Mouse (Mus musculus): ENCODE results near the gene Glrx.
"Not testable (repeated sequence)": the region's sequence is repeated elsewhere in the genome, so short reads cannot be mapped to it uniquely, and the experiment has no call there.

Gene Glrx

GRCm38 (mm10) chr13:75833499-75833898 is 6.2 kb upstream of the Glrx start:
- DNase-seq (ENCODE audit: extremely low spot score, low spot score): no peak

GRCm38 (mm10) chr13:75835461-75835860 is 4.2 kb upstream of the Glrx start:
- no peak for DNase-seq (ENCODE audit: extremely low spot score, low spot score)

- no peak for DNase-seq (ENCODE audit: extremely low spot score, low spot score)
These were observed 1.2 kb upstream of the Glrx start for GRCm38 (mm10) chr13:75838506-75838905.

DNA sequence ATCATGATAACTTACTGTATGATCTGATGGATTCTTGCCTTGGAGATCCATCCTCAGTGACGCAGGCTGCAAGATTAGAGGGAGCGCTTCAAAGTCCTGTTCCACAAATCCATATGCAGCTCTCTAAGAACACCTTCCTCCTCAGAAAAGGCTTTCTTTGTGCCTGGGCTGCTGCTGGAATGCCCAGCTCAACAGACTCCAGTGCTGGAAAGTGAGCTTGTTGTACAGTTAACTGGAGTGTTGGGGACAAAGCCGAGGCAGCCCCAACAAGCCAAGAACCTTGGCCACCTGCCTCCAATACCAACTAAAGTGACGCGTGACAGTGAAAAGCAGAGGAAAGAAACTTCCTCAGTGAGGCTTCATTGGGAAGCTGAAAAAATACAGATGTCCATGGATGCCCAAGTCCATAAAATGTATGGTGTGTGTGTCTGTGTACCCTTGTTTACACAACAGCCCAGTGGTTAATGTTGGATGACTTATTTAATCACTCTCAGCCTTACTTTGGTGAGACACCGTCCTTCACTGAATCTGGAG is 1.2 kb downstream of the Glrx start:
- DNase-seq (ENCODE audit: extremely low spot score, low spot score): no peak

DNA sequence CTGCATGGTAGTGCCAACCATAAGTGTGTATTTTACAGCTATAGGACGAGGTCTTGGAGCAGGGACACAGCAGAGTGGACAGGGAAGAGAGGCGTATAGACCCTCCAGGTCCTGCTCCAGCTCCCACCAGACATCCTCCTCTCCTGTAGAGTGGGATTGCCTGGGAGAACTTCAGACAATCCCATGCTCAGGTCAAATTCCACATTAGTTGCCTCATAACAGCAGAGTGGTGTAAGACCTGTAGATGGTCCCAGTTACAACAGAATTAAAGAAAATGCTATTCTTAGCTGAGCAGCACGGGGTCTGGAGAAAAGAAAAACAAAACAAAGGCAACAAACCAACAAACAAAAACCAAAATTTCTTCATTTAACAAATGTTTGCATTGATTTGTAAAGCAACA is 2.3 kb downstream of the Glrx start:
- no peak for DNase-seq (ENCODE audit: extremely low spot score, low spot score)

DNA sequence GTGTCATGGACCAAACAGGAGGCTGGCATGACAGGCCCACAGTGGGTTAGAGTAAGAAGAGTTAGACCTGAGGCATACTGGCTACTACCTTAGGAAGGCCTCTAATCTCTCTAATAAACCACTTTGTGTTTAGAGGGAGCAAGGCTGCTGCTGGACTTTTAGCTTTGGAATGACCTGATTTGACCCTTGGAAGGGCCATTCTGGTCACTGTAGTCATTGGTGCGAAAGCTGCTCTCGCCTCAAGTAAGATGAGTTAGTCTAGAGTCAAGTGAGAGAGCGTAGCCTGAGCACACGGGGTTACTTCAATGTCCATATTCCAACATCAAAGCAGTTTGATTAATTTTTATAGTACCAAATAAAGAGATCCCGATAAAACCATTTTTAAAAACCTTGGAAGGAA is 3.7 kb downstream of the Glrx start:
- DNase-seq (ENCODE audit: extremely low spot score, low spot score): no peak

- no peak for DNase-seq (ENCODE audit: extremely low spot score, low spot score)
These were observed 4.5 kb downstream of the Glrx start for GRCm38 (mm10) chr13:75843993-75844683.

DNA sequence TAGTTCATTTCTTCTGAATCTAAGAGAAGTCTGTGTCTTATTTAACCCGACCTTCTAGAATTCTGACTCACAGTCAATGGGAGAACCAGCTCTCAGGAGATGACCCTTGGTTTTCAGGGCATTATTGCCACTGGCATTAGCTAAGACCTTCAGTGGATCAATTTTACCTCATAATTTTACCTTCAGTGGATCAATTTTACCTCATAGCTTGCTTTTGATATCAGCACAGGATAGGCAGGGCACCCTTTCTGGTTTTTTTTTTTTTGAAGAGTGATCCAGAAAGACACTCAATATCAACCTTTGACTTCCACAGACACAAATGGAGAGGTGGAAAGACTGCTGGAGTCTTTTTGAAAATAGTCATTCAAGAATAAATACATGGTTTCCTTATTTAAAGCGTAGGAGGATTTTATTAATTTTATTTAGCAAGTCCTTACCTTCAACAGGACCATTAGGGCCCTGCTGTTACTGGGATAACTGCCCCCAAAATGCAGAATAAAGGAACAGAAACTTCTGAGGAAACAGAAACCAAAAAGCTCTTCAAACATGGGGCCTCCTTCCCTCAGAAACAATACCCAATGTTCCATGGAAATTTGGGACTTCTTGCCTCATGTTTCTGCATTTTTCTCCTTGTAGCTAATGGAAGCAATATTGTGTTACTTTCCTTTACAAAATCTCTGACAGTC is 5.3 kb downstream of the Glrx start:
- DNase-seq (ENCODE audit: extremely low spot score, low spot score): peak; percentile 2

DNA sequence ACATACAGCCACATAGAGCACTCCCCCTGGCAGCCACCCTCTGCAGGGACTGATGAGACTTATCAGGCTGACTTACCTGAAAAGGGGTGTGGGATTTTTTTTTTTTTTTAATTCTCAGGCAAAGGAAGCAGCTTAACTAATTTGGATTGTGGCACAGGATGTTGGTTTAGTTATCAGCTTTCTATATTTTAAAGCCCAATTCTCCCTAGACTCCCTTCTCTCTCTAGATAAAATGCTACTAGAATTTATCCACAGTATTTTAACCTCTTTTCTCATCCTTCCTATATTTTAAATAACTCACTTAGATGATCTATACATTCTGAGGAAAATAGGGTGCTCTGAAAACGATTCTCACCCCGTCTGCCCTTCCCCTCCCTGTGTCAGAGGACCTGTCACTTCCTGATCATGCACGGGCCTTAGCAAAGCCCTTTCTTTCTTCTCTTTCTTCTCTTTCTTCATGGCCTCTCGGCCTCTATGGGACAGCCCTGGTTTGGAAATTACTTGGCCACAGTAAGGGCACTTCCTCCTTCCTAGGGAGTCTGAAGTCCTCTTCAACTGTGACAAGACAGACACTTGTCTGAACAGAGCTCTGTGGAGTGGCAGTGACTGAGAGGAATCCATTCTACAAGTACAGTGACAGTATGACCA is 6.0 kb downstream of the Glrx start:
- DNase-seq (ENCODE audit: extremely low spot score, low spot score): peak; percentile 10

- DNase-seq (ENCODE audit: extremely low spot score, low spot score): no peak
These were observed 7.4 kb downstream of the Glrx start for GRCm38 (mm10) chr13:75847027-75847426.

- DNase-seq (ENCODE audit: extremely low spot score, low spot score): no peak
These were observed 12.4 kb downstream of the Glrx start for GRCm38 (mm10) chr13:75852027-75852426.

DNA sequence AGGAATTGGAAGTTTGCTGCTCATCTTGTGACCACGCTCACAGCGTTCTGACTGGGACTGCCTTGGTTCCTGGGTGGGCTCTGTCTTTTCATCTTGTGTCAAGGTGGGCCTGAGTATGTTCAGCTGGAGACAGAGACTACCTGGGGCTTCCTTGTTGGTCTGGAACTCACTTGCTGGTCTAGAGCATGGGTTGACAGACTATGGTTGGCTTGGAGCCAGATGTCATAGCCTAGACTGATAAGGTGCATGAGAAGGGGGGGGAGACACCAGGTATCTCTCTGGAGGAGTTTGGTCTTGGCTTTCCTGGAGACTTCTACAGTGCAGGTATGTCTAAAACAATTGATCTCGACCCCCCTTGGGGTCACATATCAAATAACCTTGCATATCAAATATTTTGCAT is 13.4 kb downstream of the Glrx start:
- DNase-seq (ENCODE audit: extremely low spot score, low spot score): no peak

- DNase-seq (ENCODE audit: extremely low spot score, low spot score): no peak
These were observed 19.7 kb downstream of the Glrx start for GRCm38 (mm10) chr13:75859264-75859844.

DNA sequence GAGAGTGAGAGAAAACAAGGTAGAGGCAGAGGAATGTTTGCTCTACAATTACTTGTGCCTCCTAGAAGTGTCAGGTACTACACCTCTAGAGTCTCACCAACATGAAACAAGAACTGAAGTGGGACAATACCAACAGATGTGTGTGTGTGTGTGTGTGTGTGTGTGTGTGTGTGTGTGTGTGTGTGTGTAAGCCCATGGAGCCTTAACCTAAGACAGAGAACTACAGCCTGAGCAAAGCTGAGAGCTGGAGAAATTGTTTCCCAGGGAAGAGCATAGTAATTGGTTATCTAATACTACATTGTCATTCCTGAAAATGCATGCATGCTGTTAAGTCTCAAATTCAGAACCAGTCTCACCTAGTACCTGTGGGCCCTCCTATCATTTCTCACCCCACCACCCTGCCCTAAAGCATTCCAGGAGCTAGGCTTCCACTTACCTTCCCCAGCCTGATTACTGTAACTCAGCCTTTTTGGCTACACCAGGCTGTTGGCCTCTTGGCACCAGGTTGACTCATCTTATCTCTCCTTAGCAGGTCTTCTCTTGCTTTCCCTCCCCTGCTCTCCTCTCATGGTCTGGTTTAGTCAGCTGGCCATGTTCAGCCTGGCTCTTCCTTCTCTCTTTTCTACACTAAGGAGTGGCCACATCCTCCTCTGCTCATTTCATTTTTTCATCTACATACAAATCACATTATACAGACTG is 26.0 kb downstream of the Glrx start:
- no peak for DNase-seq (ENCODE audit: extremely low spot score, low spot score)

DNA sequence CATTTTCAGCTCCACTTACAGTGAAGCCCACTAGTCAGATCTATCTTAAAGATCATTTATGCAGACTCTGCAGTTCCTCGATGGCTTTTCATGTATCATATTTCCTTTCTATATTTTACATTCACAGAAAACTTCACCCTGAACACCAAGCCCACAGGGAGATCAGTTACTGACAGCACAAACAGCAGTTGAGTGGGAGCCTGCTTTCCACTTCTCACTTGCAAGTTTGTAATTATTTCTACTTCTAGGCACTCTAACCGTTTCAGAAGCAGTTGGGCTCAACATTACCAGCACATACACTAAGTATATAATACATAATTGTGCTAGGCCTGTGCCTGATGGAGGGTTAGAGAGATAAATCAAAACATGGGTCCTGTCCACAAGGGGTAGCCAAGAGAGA is 28.2 kb downstream of the Glrx start:
- no peak for DNase-seq (ENCODE audit: extremely low spot score, low spot score)

DNA sequence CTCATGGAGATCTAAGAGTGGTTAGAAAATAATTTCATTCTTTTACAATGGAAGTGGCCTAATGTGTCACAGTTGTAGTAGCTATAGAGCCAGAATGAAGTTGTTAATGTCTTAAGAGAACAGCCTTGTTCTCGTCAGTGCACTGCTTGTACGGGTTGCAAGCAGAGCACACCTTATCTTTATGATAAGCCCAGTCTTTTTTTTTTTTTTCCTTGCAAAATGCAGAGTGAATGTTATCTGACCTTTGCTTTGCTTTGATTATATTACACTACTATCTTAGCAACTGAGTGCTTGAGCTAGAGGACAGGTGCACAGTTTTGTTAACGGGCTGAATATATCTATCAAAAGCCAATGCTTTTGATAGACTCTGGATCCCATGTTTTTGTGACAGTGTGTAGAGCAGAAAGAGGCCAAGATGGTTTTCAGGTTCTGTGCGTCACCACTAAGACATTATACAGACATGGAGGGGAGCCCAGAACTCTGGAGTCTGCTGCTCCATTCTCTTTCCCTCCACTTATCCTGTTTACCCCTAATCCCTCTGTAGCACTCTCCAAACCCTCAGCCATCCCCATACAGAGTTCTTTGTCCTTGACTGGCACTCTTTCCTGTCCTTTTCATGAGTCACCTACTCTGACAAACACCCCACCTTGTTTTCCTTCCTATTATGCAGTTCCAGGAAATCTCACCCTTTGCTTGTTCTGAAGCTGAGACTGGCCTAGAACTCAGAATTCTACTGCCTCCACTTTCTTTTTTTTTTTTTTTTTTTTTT is 35.1 kb downstream of the Glrx start:
- no peak for DNase-seq (ENCODE audit: extremely low spot score, low spot score)

GRCm38 (mm10) chr13:75876188-75876587 is 36.5 kb downstream of the Glrx start:
- not testable (repeated sequence) for DNase-seq (ENCODE audit: extremely low spot score, low spot score)

DNA sequence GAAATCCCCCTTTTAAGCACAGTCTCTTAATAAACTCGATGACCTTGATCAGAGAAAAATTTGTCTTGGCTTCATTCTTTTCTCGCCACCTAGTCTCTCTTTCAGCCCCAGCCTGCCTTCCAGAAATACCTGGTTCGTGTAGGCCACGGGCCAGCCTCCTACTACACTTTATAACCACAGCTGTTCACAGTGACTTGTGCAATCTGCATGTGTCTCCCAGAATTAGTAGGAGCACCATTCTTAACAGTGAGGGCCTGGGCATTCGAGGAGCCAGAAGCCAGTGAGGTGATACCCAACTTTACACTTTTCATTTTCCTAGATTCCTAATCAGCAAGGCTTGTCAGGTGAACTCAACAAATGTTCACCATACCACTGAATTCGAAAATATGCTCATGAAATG is 36.9 kb downstream of the Glrx start:
- DNase-seq (ENCODE audit: extremely low spot score, low spot score): no peak

- no peak for DNase-seq (ENCODE audit: extremely low spot score, low spot score)
These were observed 38.2 kb downstream of the Glrx start for GRCm38 (mm10) chr13:75877907-75878306.

- DNase-seq (ENCODE audit: extremely low spot score, low spot score): no peak
These were observed 40.1 kb downstream of the Glrx start for GRCm38 (mm10) chr13:75879756-75880155.

- DNase-seq (ENCODE audit: extremely low spot score, low spot score): no peak
These were observed 40.8 kb downstream of the Glrx start for GRCm38 (mm10) chr13:75880501-75880900.
